Comparison of ENCODE assay signal across 8 mouse cellular contexts in the genomic region with DNA sequence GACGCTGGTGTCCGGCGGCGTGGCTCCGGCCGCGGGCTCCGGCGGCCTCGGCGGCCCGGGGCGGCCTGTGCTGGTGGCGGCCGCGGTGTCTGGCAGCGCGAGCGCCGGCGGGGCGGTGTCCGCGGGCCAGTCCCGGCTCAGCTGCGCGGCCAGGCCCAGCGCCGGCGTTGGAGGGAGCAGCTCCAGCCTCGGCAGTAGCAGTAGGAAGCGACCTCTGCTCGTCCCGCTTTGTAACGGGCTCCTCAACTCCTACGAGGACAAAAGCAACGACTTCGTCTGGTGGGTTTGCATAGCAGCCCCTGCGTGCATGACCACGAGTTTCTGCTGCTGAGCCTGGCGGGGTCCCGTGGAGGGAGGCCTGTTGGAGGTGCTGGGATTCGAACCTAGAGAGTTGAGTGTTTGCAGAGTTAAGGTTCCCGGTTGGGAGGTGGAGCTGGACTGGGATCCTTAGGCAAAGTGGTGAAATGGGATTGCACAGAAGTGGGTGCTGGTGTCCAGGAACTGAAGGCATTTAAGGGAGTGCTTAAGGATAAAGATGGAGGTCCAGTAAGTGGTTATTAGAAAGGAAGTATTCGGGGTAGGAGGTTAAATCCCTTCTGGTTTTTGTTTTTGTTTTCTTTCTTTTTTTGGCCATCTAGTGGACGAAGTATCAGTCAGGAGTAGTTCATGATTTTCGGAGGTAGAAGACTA. TPM values are rescaled to one million over a fixed set of nuclear protein-coding genes. Genes with fewer than 3 reads are reported as not detected.
DNase-seq lines count a peak whose midpoint lies in the region; ATAC-seq and TF ChIP-seq lines count a peak whose summit lies in the region.
"Not testable (repeated sequence)": the region's sequence is repeated elsewhere in the genome, so short reads cannot be mapped to it uniquely, and the experiment has no call there.

No protein-coding gene starts in this region.

- not testable (repeated sequence) for H3K36me3 ChIP-seq in heart, embryonic 16.5 days (ENCODE audit: control insufficient read depth, insufficient read depth); kidney, embryonic 16.5 days (ENCODE audit: insufficient read depth, low read length); liver, embryonic 16.5 days (ENCODE audit: control insufficient read depth, insufficient read depth)

- not testable (repeated sequence) for TF ChIP-seq CTCF in embryonic fibroblast, embryonic 13.5 days (IDR thresholded peaks at IDR 0.05; ENCODE audit: borderline replicate concordance, insufficient read depth, low read length)

- peak; percentile 69 for ATAC-seq in heart, embryonic 16.5 days (replicated peaks; ENCODE audit: extremely low read depth, insufficient read depth, low FRiP score)
- peak; percentile 77 for ATAC-seq in kidney, embryonic 16.5 days (ENCODE audit: low FRiP score, low TSS enrichment)
- peak; percentile 57 for ATAC-seq in liver, embryonic 16.5 days (ENCODE audit: low read depth)

- not testable (repeated sequence) for H3K4me1 ChIP-seq in embryonic fibroblast, embryonic 13.5 days (ENCODE audit: control insufficient read depth, insufficient read depth, low read length)
- H3K4me1 ChIP-seq in heart, embryonic 16.5 days (ENCODE audit: control insufficient read depth, insufficient read depth, low read length) = peaks cover 27% of the 10 kb centered on the region
- H3K4me1 ChIP-seq in kidney, embryonic 16.5 days (ENCODE audit: insufficient read depth, low read length) = peaks cover 16% of the 10 kb centered on the region
- H3K4me1 ChIP-seq in liver, embryonic 16.5 days (ENCODE audit: control insufficient read depth, low read depth, low read length) = peaks cover 32% of the 10 kb centered on the region

- peak overlapping the region; percentile 88 for H3K9ac ChIP-seq in heart, embryonic 16.5 days (ENCODE audit: low read length)
- peak overlapping the region; percentile 88 for H3K9ac ChIP-seq in kidney, embryonic 16.5 days (replicated peaks; ENCODE audit: low read length)
- peak overlapping the region; percentile 90 for H3K9ac ChIP-seq in liver, embryonic 16.5 days (ENCODE audit: low read depth, low read length)

- TF ChIP-seq POLR2A in embryonic fibroblast, embryonic 13.5 days (IDR thresholded peaks at IDR 0.05; ENCODE audit: low read depth, low read length) = not testable (repeated sequence)

- peak overlapping the region; percentile 86 for H3K4me3 ChIP-seq in embryonic fibroblast, embryonic 13.5 days (ENCODE audit: insufficient read depth, low read length)
- H3K4me3 ChIP-seq in heart, embryonic 16.5 days (ENCODE audit: low read length) = peak overlapping the region; percentile 80
- peak overlapping the region; percentile 78 for H3K4me3 ChIP-seq in kidney, embryonic 16.5 days (ENCODE audit: low read length)
- H3K4me3 ChIP-seq in liver, embryonic 16.5 days (ENCODE audit: low read depth, low read length) = peak overlapping the region; percentile 85

- not testable (repeated sequence) for H3K27me3 ChIP-seq in heart, embryonic 16.5 days (ENCODE audit: control insufficient read depth, insufficient read depth, low read length); kidney, embryonic 16.5 days (ENCODE audit: insufficient read depth, low read length); liver, embryonic 16.5 days (ENCODE audit: control insufficient read depth, insufficient read depth, low read depth, low read length)

- peak overlapping the region; percentile 6; the same call in 1 of the 2 replicates for H3K27ac ChIP-seq in embryonic fibroblast, embryonic 13.5 days (ENCODE audit: insufficient read depth, low read length)
- H3K27ac ChIP-seq in heart, embryonic 16.5 days (ENCODE audit: low read length) = peak overlapping the region; percentile 67
- H3K27ac ChIP-seq in kidney, embryonic 16.5 days (ENCODE audit: low read length) = 0 out of 2 replicates have a peak overlapping the region, but pooled peaks have one; percentile 56
- peak overlapping the region; percentile 87 for H3K27ac ChIP-seq in liver, embryonic 16.5 days (ENCODE audit: low read length)

- not testable (repeated sequence) for H3K9me3 ChIP-seq in heart, embryonic 16.5 days (replicated peaks; ENCODE audit: control insufficient read depth, low read length); kidney, embryonic 16.5 days (ENCODE audit: low read length); liver, embryonic 16.5 days (replicated peaks; ENCODE audit: control insufficient read depth, low read length)

- DNase-seq in CD4-positive, CD25-positive, alpha-beta regulatory T cell, adult 2 months (ENCODE audit: low read depth, low spot score) = peak; percentile 48
- DNase-seq in brain, adult 2 months (ENCODE audit: low read depth, low spot score) = peak; percentile 29
- peak; percentile 24 to 28 for DNase-seq in natural killer cell, adult 2 months (ENCODE audit: low spot score in 2 of 2)
- DNase-seq in testis, postnatal 10 days (ENCODE audit: low spot score) = peak; percentile 56

- WGBS in heart, embryonic 16.5 days = under 1% methylated on average over 27 of the region's 47 CpGs
- WGBS in kidney, embryonic 16.5 days = under 1% methylated on average over 16 of the region's 47 CpGs
- under 1% methylated on average over 22 of the region's 47 CpGs for WGBS in liver, embryonic 16.5 days (ENCODE audit: insufficient replicate concordance)

- H3K4me2 ChIP-seq in heart, embryonic 16.5 days (ENCODE audit: low read depth, low read length) = peak overlapping the region; percentile 81
- peak overlapping the region; percentile 69 for H3K4me2 ChIP-seq in kidney, embryonic 16.5 days (replicated peaks; ENCODE audit: low read depth, low read length)
- peak overlapping the region; percentile 58 for H3K4me2 ChIP-seq in liver, embryonic 16.5 days (ENCODE audit: low read depth, low read length)

RNA-seq across cellular contexts. Expression of a gene that starts 0.6 kb away (rescaled TPM):
- 180 and 225 TPM in 2 replicates for polyA plus RNA-seq in embryonic fibroblast, embryonic 13.5 days (2011; ENCODE audit: insufficient read length, low read depth, missing spikeins)
- 7.9 and 15.9 TPM in 2 replicates for polyA plus RNA-seq in heart, embryonic 16.5 days (2015; fragmentation: Nextera tagmentation; extraction: Ambion mirVana)
- 15.7 and 16.9 TPM in 2 replicates for polyA plus RNA-seq in kidney, embryonic 16.5 days (2015; fragmentation: Nextera tagmentation; extraction: Ambion mirVana)
- 8.0 and 8.8 TPM in 2 replicates for polyA plus RNA-seq in liver, embryonic 16.5 days (2015; fragmentation: Nextera tagmentation; extraction: Ambion mirVana)

Comparison
In these comparisons a context has a peak if more than half of its experiments do, and no peak if none do; other contexts are left out.
1. Peak in every context shown above with its lines: DNase-seq, ATAC-seq, H3K4me3 ChIP-seq and H3K27ac ChIP-seq.
2. H3K27ac ChIP-seq: peak in every context shown above with its lines; median percentile 87 in liver, embryonic 16.5 days; 67 in heart, embryonic 16.5 days; 56 in kidney, embryonic 16.5 days; 6 in embryonic fibroblast, embryonic 13.5 days.
3. RNA of a gene that starts 0.6 kb away (polyA plus RNA-seq): 180 to 225 TPM in embryonic fibroblast, embryonic 13.5 days; 15.7 to 16.9 TPM in kidney, embryonic 16.5 days, 8.0 to 8.8 TPM in liver, embryonic 16.5 days and 7.9 to 15.9 TPM in heart, embryonic 16.5 days; every median in the first group is over 10 times any median in the second.